Mouse (Mus musculus) lung, adult 2 months (tissue): ENCODE data around the gene Wdr62. TPM values are rescaled to one million over a fixed set of nuclear protein-coding genes. Genes with fewer than 3 reads are reported as not detected.

Experiments used
- DNase-seq: peaks from one replicate; pipeline ENCODE4 v3.0.0; 2022
- H3K4me1 ChIP-seq: fragments of 200-500 bp; 2 replicates; pipeline ENCODE4 v1.6.1; 2011; ENCODE audit warnings: low read length; ENCODE audit not compliant: control insufficient read depth, insufficient read depth
- H3K4me3 ChIP-seq: fragments of 200-500 bp; replicated peaks from 2 replicates; pipeline ENCODE3; 2011; ENCODE audit warnings: low read depth, mild to moderate bottlenecking, control low read depth, low read length; ENCODE audit errors: extremely low read depth
- CTCF ChIP-seq: fragments of 200-500 bp; IDR thresholded peaks from 2 replicates; pipeline ENCODE4 v1.5.1; 2011; ENCODE audit warnings: mild to moderate bottlenecking, low read length, control low read depth; ENCODE audit not compliant: insufficient read depth
- POLR2A ChIP-seq: fragments of 200-500 bp; IDR thresholded peaks from 2 replicates; pipeline ENCODE4 v1.6.1; 2011; ENCODE audit warnings: low read depth, mild to moderate bottlenecking, control low read depth, low read length, borderline replicate concordance; ENCODE audit errors: extremely low read depth
- WGBS: fragments of 180-500 bp; shearing (Covaris S2); methylation state at CpG from one replicate; pipeline ENCODE4 v1.1.7; 2018; 5-methylcytosine and 5-hydroxymethylcytosine counted together
- polyA plus RNA-seq: library from polyadenylated mRNA; depleted of rRNA; stranded (reverse); fragments of >200 nt; gene quantifications from 2 replicates; pipeline ENCODE4 v1.2.3, GENCODE M21; 2012

The Wdr62 gene
- polyA plus RNA-seq, 1 experiment, result 24.9 TPM

- Histone ChIP-seq H3K4me3 (peak within 1 kb of the TSS; percentile 98), H3K4me1 (peaks cover 10% of the 10 kb centered on the region)
- under 1% methylated on average over 67 of the region's 67 CpGs for WGBS
- DNase-seq, result peak; percentile 96
- TF ChIP-seq CTCF (no peak), POLR2A (peak; percentile 86; the same call in 1 of the 2 replicates)
Measured at GRCm38 (mm10) chr7:30231669-30232454, 48.4 kb downstream of the Wdr62 start, which contains the start of the genes Polr2i and Tbcb. TSS of gene Polr2i (plus strand) at chr7:30231948. TSS of gene Tbcb (minus strand) at chr7:30232272.

GRCm38 (mm10) chr7:30231328-30231668 lies 48.9 kb downstream of the Wdr62 start:
- Histone ChIP-seq H3K4me3 (peak overlapping the region; percentile 98), H3K4me1 (peaks cover 10% of the 10 kb centered on the region)
- DNase-seq, result no peak
- 0% methylated on average over 16 of the region's 16 CpGs for WGBS
- no peak for TF ChIP-seq POLR2A
- no peak for TF ChIP-seq CTCF

- Histone ChIP-seq H3K4me3 (no peak overlapping the region), H3K4me1 (no peaks in the 10 kb centered on the region)
- TF ChIP-seq POLR2A (no peak), CTCF (no peak)
- 92% methylated on average over 12 of the region's 12 CpGs for WGBS
- no peak for DNase-seq
Measured at GRCm38 (mm10) chr7:30224206-30224605, 56.0 kb downstream of the Wdr62 start.

GRCm38 (mm10) chr7:30222205-30222604 lies 58.0 kb downstream of the Wdr62 start:
- TF ChIP-seq CTCF (no peak), POLR2A (no peak)
- DNase-seq, result no peak
- WGBS, result 92% methylated on average over 5 of the region's 5 CpGs
- no peaks in the 10 kb centered on the region for H3K4me1 ChIP-seq
- H3K4me3 ChIP-seq, result no peak overlapping the region

GRCm38 (mm10) chr7:30221433-30221832 lies 58.8 kb downstream of the Wdr62 start:
- Histone ChIP-seq H3K4me1 (0 out of 2 replicates have a peak, but pooled peaks cover 3% of the 10 kb centered on the region), H3K4me3 (no peak overlapping the region)
- no peak for TF ChIP-seq POLR2A
- no peak for TF ChIP-seq CTCF
- WGBS, result 65% methylated on average over 3 of the region's 3 CpGs
- DNase-seq, result no peak

GRCm38 (mm10) chr7:30220008-30220356 lies 60.2 kb downstream of the Wdr62 start:
- Histone ChIP-seq H3K4me1 (0 out of 2 replicates have a peak, but pooled peaks cover 3% of the 10 kb centered on the region), H3K4me3 (peak overlapping the region; percentile 58)
- no peak for TF ChIP-seq CTCF
- no peak for TF ChIP-seq POLR2A
- DNase-seq, result no peak
- WGBS, result 16% methylated on average over 11 of the region's 11 CpGs

- WGBS, result 4% methylated on average over 16 of the region's 16 CpGs
- TF ChIP-seq CTCF, result no peak
- TF ChIP-seq POLR2A, result 0 out of 2 replicates have a peak, but pooled peaks have one; percentile 5
- Histone ChIP-seq H3K4me3 (peak overlapping the region; percentile 58), H3K4me1 (0 out of 2 replicates have a peak, but pooled peaks cover 3% of the 10 kb centered on the region)
- no peak for DNase-seq
Measured at GRCm38 (mm10) chr7:30219293-30220007, 60.8 kb downstream of the Wdr62 start.

GRCm38 (mm10) chr7:30217277-30217676 lies 62.9 kb downstream of the Wdr62 start:
- 67% methylated on average over 2 of the region's 2 CpGs for WGBS
- H3K4me3 ChIP-seq, result no peak overlapping the region

GRCm38 (mm10) chr7:30216723-30217151 lies 63.5 kb downstream of the Wdr62 start:
- WGBS, result 0% methylated on average over 15 of the region's 16 CpGs
- peak; percentile 69 for DNase-seq
- TF ChIP-seq CTCF, result peak; percentile 71
- TF ChIP-seq POLR2A, result no peak
- H3K4me1 ChIP-seq, result 0 out of 2 replicates have a peak, but pooled peaks cover 3% of the 10 kb centered on the region
- peak overlapping the region; percentile 48 for H3K4me3 ChIP-seq

More at GRCm38 (mm10) chr7:30217277-30217676, 62.9 kb downstream of the Wdr62 start:
- TF ChIP-seq CTCF (no peak), POLR2A (no peak)
- H3K4me1 ChIP-seq, result 0 out of 2 replicates have a peak, but pooled peaks cover 3% of the 10 kb centered on the region
- DNase-seq, result no peak

GRCm38 (mm10) chr7:30215875-30216274 lies 64.3 kb downstream of the Wdr62 start:
- DNase-seq, result no peak
- WGBS, result 86% methylated on average over 3 of the region's 3 CpGs
- no peak for TF ChIP-seq CTCF
- no peak for TF ChIP-seq POLR2A
- H3K4me3 ChIP-seq, result no peak overlapping the region
- 0 out of 2 replicates have a peak, but pooled peaks cover 3% of the 10 kb centered on the region for H3K4me1 ChIP-seq
